Mouse (Mus musculus) embryonic facial prominence, embryonic 14.5 days (tissue): Measurements from ENCODE around the gene Rabgap1. TPM values are rescaled to one million over a fixed set of nuclear protein-coding genes. Genes with fewer than 3 reads are reported as not detected.

Experiments used
- ATAC-seq: fragments of 200-750 bp; cut with Nextera tagmentation; 2 replicates; pipeline ENCODE4 v1.8.0; 2017; ENCODE audit warnings: low read depth, moderate number of reproducible peaks, moderate TSS enrichment
- DNase-seq: peaks from one replicate; pipeline ENCODE4 v3.0.0-alpha.2; 2015; ENCODE audit warnings: low spot score
- H3K27ac ChIP-seq: fragments of 300-500 bp; sonication (generic); replicated peaks from 2 replicates; pipeline ENCODE4 v1.5.1; 2014; ENCODE audit warnings: low read depth, mild to moderate bottlenecking, low read length, moderate library complexity
- H3K27me3 ChIP-seq: fragments of 300-500 bp; sonication (generic); replicated peaks from 2 replicates; pipeline ENCODE4 v1.6.1; 2014; ENCODE audit warnings: low read length; ENCODE audit not compliant: control insufficient read depth, insufficient read depth
- H3K36me3 ChIP-seq: fragments of 300-500 bp; sonication (generic); 2 replicates; pipeline ENCODE4 v1.6.1; 2014; ENCODE audit warnings: low read length, mixed read lengths; ENCODE audit not compliant: control insufficient read depth, insufficient read depth
- H3K4me1 ChIP-seq: fragments of 300-500 bp; sonication (generic); 2 replicates; pipeline ENCODE4 v1.6.1; 2014; ENCODE audit warnings: antibody characterized with exemption, low read length; ENCODE audit not compliant: control insufficient read depth, insufficient read depth
- H3K4me2 ChIP-seq: fragments of 300-500 bp; sonication (generic); 2 replicates; pipeline ENCODE4 v1.6.1; 2014; ENCODE audit warnings: low read depth, mild to moderate bottlenecking, low read length, moderate library complexity, mixed read lengths
- H3K4me3 ChIP-seq: fragments of 300-500 bp; sonication (generic); 2 replicates; pipeline ENCODE4 v1.5.1; 2014; ENCODE audit warnings: low read depth, mild to moderate bottlenecking, low read length
- H3K9ac ChIP-seq: fragments of 300-500 bp; sonication (generic); 2 replicates; pipeline ENCODE4 v1.6.1; 2014; ENCODE audit warnings: low read depth, mild to moderate bottlenecking, low read length, moderate library complexity, mixed read lengths
- H3K9me3 ChIP-seq: fragments of 300-500 bp; sonication (generic); 2 replicates; pipeline ENCODE4 v1.6.1; 2016; ENCODE audit warnings: low read length; ENCODE audit not compliant: control insufficient read depth
- WGBS: fragments of 180-500 bp; shearing (Covaris S2); extraction: QIAGEN DNeasy Blood & Tissue Kit; methylation state at CpG from one replicate; pipeline ENCODE4 v1.1.7; 2014; 5-methylcytosine and 5-hydroxymethylcytosine counted together
- polyA plus RNA-seq: library from polyadenylated mRNA; unstranded; fragments of >200 nt; fragmentation: Nextera tagmentation; extraction: Ambion mirVana; gene quantifications from 2 replicates; pipeline ENCODE4 v1.2.1, GENCODE M21; 2014

Rabgap1 gene
- polyA plus RNA-seq, 1 experiment from 2014 or later: 40.7 TPM

DNA sequence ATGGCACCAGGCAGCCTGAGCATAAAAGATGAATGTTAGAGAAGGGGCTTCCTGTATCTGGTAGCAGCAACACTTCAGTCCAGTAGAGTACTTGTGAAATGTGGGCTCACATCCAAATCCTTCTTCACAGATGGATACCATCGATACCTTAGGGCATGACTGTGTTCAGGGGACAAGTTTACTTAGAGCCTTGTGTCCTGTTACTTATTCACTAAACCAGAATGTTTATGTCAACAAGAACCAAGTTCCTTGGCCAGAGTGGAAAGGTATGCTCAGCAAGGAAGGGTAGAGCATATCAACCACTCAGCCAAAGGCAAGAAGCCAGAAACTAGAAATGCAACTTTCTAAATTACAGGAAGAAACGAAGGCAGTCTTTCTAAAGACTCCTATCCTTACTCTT, 127.6 kb downstream of the Rabgap1 start:
- H3K9ac ChIP-seq: no peak overlapping the region
- no peak overlapping the region for H3K27ac ChIP-seq
- no peaks in the 10 kb centered on the region for H3K9me3 ChIP-seq
- H3K4me2 ChIP-seq: no peak overlapping the region
- DNase-seq (peak; percentile 18), ATAC-seq (no peak)
- no peaks in the 10 kb centered on the region for H3K4me1 ChIP-seq
- no peaks in the 10 kb centered on the region for H3K27me3 ChIP-seq
- H3K4me3 ChIP-seq: no peak overlapping the region
- 86% methylated on average over 2 of the region's 2 CpGs for WGBS
- peaks cover 29% of the 10 kb centered on the region for H3K36me3 ChIP-seq

- 92% methylated on average over 2 of the region's 2 CpGs for WGBS
- Histone ChIP-seq H3K9me3 (no peaks in the 10 kb centered on the region), H3K4me3 (no peak overlapping the region), H3K4me1 (no peaks in the 10 kb centered on the region), H3K9ac (no peak overlapping the region), H3K27ac (no peak overlapping the region), H3K4me2 (no peak overlapping the region), H3K36me3 (peaks cover 16% of the 10 kb centered on the region; the same call in 1 of the 2 replicates), H3K27me3 (no peaks in the 10 kb centered on the region)
- DNase-seq (no peak), ATAC-seq (no peak)
Measured at GRCm38 (mm10) chr2:37572141-37572540, 129.1 kb downstream of the Rabgap1 start.

DNA sequence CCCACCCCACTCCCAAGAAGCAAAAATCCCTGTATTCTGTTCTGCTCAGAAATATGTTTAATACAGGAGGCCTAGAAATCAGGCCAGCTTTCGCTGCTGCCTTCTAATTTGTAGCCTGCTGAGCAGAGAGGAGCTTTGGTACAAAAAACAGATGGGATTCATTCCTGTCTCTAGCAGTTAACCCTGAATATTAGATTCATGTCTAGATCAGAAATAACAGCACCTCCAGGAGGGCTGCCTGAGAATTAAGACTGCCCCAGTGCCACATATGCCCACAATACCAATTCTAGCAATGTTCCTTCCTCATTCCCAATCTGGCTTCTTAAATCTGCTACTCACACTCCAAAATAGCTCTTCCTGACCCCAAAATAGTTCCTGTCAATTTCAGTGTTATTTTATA, 133.6 kb downstream of the Rabgap1 start:
- no peak for DNase-seq
- no peaks in the 10 kb centered on the region for H3K4me1 ChIP-seq

DNA sequence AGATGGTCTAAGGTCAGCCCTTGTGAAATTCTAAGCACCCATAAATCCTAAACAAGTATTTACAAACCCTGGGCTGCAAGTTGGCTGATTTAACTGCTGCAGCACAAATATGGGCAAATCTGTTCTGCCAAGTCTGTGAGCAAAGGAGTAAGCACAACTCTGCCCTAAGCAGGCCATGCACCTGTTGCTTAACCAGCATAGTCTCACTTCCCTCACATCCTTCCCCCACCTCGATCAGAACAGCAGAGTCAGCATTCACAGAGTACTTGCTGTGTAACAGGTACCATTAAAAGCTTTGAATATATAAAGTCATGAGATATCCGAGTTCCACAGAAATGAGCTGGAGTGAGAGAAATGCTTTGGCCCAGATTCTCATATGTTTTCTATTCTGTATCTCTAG, 135.1 kb downstream of the Rabgap1 start:
- no peaks in the 10 kb centered on the region for H3K9me3 ChIP-seq
- no peaks in the 10 kb centered on the region for H3K27me3 ChIP-seq
- no peak overlapping the region for H3K27ac ChIP-seq
- DNase-seq: no peak
- ATAC-seq: no peak
- WGBS: 76% methylated on average over 2 of the region's 2 CpGs
- H3K4me1 ChIP-seq: no peaks in the 10 kb centered on the region
- H3K4me3 ChIP-seq: no peak overlapping the region
- no peak overlapping the region for H3K9ac ChIP-seq
- no peak overlapping the region for H3K4me2 ChIP-seq
- no peaks in the 10 kb centered on the region for H3K36me3 ChIP-seq

More for the DNA sequence above, 133.6 kb downstream of the Rabgap1 start:
- 77% methylated on average over 1 of the region's 1 CpGs for WGBS
- ATAC-seq: no peak
- no peak overlapping the region for H3K9ac ChIP-seq
- H3K27ac ChIP-seq: no peak overlapping the region
- no peak overlapping the region for H3K4me3 ChIP-seq
- no peaks in the 10 kb centered on the region for H3K9me3 ChIP-seq
- H3K36me3 ChIP-seq: no peaks in the 10 kb centered on the region; the same call in 1 of the 2 replicates
- no peaks in the 10 kb centered on the region for H3K27me3 ChIP-seq
- H3K4me2 ChIP-seq: no peak overlapping the region

GRCm38 (mm10) chr2:37587919-37588318, 144.8 kb downstream of the Rabgap1 start:
- Histone ChIP-seq H3K9me3 (no peaks in the 10 kb centered on the region), H3K27ac (no peak overlapping the region), H3K4me2 (no peak overlapping the region), H3K9ac (no peak overlapping the region), H3K27me3 (no peaks in the 10 kb centered on the region), H3K4me1 (no peaks in the 10 kb centered on the region), H3K36me3 (peaks cover 10% of the 10 kb centered on the region; the same call in 1 of the 2 replicates), H3K4me3 (no peak overlapping the region)
- DNase-seq (no peak), ATAC-seq (no peak)

Other genes starting within 250 kb of the Rabgap1 start
- gene Olfr366, start 231.7 kb upstream of the Rabgap1 start, polyA plus RNA-seq: not detected in 2 replicates
- 0.29 TPM in 1 of 2 replicates, not detected in the other for gene Olfr368, start 116.8 kb upstream of the Rabgap1 start, polyA plus RNA-seq
- gene Pdcl, start 83.9 kb upstream of the Rabgap1 start, polyA plus RNA-seq: 41.2 and 47.0 TPM in 2 replicates
- 15.2 and 15.6 TPM in 2 replicates for gene Rc3h2, start 20.4 kb upstream of the Rabgap1 start, polyA plus RNA-seq
- gene Zbtb26, start 144 bp upstream of the Rabgap1 start, polyA plus RNA-seq: 6.2 and 6.6 TPM in 2 replicates
- 4.1 and 4.8 TPM in 2 replicates for gene Zbtb6, start 108 bp upstream of the Rabgap1 start, polyA plus RNA-seq
- 1.3 and 1.6 TPM in 2 replicates for gene Gpr21, start 73.1 kb downstream of the Rabgap1 start, polyA plus RNA-seq